Mouse (Mus musculus) lung, postnatal 36 days (tissue): ENCODE data around the gene Gm17349.
"Not testable (repeated sequence)": the region's sequence is repeated elsewhere in the genome, so short reads cannot be mapped to it uniquely, and the experiment has no call there.

ENCODE experiments used
- DNase-seq: peaks from one replicate; pipeline ENCODE4 v3.0.0; 2022; ENCODE audit warnings: mixed read lengths

The Gm17349 gene

DNA sequence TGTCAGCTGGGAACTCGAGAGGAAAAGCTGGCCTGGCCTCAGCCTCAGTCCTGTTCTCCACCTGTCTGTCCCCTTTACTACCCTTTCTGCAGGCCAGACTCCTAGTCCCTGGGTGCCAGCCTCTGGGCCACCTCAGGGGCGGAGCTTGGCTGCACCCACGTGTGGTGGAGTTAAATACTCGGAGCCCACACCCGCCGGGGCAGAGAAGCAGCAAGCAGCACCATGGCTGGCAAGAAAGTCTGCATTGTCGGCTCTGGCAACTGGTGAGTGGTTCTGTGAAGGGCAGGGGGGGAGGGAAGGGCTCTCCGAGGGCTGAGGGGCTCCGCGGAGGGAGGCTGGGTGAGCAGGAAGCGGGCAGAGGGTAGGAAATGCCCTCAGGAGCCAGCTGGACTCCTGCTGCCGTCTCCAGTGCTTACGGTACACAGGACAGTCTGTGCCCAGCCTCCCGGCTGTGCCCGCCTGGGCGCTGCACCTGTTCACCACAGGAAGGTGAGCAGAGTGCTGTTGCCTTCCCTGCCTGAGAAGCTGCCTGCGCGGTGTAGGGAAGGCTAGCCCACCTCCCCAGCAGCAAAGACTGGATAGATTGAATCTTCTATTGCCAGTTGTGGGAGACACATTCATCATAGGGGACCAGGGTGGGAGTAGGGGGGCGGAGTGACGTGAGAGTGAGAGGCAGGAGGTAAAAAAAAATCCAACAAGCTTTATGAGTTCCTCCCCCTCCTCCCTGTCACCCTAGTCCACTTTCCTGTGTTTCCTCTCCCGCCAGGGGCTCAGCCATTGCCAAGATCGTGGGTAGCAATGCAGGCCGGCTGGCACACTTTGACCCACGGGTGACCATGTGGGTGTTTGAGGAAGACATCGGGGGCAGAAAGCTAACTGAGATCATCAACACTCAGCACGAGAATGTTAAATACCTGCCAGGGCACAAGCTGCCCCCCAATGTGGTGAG lies 12.4 kb upstream of the Gm17349 start, which contains the start of gene Gpd1:
Gene Gpd1, plus strand, starts transcription at position 130 of the 949 bp plus-strand sequence.
- peak; percentile 69 for DNase-seq

DNA sequence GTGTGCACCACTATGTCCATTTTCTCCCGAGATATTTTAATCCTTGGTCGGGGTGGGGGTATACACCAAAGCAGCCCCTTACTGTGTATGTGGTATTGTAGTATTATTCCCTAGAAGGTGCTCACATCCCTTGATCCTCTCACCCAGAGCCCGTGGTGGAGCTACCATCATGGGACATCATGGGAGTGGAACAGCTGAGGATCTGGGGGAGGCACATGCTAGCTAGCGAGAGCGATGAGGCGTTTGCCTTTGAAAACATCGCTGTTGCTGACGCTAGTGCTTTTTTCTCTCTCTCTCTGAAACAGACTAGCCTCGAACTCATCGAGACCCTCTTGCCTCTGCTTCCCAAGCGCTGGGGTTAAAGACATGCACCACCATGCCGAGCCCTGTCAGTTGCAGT lies 11.5 kb upstream of the Gm17349 start:
- DNase-seq = no peak

DNA sequence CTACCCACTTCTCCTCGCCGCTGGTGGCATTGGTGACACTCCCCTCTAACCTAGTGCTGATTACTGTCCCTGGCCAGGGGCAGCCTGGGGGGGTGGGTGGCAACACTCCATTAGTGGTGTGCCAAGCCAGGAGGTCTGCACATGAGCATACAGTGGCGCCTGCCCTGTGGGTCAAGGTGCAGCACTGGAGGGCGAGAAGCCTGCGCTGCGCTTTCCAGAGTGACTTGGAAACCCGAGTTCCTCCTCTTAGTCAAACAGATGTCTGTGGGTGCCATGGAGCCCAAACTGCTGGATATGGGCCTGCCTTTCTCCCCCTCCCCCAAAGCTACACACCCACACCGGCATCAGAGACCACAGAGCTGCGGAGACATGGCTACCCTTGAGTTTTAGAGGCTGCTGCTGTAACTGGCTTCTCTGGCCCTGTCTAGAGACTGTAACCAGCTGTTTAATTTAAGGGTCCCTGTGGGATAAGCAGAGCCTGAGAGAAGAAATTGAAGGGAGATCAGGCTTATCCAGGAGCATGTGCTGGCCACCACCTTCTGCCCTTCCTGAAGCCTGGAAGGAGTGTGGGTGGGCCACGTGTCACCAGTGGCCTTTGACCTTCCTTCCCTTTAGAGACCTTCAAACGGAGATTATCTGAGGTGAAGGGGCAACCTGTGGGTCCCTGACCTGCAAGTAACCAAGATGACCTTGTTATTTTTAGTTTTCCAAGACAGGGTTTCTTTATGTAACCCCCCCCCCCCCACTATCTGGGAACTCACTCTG lies 10.9 kb upstream of the Gm17349 start:
- no peak for DNase-seq

DNA sequence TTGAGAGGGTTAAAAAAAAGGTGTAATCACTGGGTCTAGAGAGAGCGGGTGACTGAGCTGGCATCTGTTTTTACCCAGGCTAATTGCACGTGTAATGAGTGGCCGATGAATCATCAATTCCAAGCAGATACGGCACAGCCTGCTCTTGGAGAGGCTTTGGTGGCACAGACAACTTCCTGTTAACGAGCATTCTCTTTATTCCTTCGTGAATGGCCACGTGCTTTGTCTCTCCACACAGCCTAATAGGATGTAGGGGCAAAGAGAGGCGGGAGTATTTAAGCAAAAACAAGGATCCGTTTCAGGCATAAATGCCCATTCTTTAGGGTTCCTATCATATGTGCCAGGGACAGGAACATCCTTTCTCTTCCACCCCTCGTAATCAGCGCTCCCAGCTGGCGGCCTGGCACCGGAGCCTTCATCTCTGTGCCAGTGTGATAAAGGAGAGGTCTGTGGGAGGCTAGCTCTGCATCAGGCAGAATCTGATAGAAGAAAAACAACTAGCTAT lies 10.1 kb upstream of the Gm17349 start:
- no peak for DNase-seq

DNA sequence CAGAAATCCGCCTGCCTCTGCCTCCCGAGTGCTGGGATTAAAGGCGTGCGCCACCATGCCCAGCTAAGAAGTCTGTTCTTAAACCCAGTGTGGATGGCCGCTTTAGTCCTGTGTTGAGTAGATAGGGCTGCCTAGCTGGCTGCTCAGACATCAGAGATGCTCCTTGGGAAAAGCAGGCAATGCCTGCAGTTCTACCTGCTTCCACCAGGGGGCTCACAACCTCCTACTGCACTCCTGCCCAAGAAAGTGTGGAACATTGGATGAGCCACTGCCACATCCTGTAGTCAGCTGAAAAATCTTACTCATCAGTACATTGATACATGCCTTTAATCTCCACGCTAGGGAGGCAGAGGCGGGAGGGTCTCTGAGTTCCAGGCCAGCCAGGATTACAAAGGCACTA lies 9.6 kb upstream of the Gm17349 start:
- peak; percentile 88 for DNase-seq

DNA sequence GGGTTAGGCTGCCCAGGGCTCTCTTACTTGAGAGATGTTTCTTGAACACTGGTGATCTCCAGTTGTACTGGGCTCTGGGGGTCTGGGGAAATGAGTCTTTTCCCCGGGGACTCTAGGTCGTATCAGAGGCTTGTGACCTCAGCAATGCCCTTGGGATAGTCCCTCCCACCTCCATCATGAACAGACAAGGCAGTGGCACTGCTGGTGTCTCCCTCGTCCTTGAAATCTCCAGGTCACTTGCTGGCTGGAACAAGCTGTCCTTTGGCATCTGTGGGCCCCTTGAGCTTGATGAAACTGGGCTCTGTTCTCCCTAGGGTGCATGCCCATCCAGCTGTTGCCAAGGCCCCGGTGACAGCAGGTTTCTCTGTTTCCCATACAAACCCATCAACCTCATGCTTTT lies 8.9 kb upstream of the Gm17349 start:
- no peak for DNase-seq

DNA sequence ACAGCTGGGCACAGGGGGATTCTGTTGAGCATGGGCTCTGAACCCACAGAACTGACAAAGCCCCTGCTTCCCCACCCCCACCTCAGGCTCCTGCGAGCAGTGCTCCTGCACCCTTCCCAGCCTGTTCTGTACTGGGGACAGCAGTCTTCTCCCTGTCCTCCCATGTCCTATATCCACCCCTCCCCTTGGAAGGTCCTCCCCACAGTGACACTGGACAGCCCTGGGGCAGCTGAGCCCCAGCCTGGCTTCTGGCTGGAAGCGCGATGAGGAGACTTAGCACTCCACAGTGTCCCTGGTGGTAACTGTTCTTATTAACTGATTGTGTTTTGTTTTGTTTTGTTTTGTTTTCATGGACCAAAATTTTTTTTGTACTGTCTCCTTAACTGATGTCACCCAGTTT lies 8.3 kb upstream of the Gm17349 start:
- no peak for DNase-seq

DNA sequence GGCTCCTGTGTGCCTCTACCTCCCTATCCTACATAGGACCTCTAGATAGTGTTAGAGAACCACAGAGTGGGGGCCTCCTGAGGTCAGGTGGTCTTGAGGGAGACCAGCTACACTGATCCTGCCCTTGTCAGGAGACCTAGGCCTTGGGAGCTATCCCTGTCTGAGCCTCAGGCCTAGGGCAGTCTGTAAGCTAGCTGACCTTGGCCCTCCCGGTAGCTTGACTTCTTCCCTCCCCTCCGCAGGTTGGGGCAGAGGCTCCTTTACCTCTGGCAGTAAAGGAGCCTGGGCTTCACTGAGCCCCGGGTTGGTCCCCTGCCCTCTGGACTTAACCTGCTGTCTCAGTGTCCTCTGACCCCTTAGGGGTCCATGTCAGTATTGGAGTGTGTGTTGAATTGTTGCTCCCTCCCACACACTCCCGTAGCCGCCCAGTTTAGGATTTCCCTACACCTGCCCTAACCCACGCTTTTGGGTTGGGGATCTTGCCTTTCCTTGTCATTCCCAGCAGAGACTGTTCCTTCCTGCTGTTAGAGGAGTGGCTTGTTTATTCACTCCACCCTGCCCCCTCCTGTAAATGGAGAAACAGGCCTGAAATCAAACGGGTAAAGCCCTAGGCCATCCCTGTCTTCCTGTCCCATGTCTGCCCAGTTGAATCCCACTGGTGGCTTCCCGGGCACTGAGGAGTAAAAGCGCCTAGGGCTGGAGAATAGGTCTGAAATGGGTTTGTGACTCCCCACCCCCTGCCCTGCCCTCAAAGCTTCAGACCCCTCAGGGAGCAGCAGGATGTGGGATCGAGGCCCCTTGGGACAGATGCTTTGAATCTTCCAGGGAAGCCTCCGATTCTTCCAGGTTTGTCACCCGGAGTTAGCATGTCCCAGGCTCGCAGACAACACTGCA lies 7.6 kb upstream of the Gm17349 start:
- no peak for DNase-seq

DNA sequence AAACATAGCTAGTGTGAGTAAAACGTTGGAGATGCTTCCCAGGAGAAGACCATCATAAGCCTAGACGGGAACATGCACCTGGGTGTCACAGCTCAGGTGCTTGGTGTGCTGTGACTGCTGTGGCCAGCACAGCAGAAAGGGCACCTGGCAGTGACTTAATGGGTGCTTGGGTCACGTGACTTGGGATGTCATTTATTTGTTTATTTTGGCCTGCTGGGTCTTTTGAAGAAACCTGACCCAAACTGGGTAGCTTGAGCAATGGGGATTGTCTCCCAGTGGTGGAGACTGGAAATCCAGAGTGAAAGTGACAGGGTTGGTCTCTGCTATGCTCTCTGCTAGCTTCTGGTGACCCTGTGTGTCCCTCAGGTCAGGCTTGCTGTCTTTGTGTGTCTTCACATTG lies 6.2 kb upstream of the Gm17349 start:
- no peak for DNase-seq

DNA sequence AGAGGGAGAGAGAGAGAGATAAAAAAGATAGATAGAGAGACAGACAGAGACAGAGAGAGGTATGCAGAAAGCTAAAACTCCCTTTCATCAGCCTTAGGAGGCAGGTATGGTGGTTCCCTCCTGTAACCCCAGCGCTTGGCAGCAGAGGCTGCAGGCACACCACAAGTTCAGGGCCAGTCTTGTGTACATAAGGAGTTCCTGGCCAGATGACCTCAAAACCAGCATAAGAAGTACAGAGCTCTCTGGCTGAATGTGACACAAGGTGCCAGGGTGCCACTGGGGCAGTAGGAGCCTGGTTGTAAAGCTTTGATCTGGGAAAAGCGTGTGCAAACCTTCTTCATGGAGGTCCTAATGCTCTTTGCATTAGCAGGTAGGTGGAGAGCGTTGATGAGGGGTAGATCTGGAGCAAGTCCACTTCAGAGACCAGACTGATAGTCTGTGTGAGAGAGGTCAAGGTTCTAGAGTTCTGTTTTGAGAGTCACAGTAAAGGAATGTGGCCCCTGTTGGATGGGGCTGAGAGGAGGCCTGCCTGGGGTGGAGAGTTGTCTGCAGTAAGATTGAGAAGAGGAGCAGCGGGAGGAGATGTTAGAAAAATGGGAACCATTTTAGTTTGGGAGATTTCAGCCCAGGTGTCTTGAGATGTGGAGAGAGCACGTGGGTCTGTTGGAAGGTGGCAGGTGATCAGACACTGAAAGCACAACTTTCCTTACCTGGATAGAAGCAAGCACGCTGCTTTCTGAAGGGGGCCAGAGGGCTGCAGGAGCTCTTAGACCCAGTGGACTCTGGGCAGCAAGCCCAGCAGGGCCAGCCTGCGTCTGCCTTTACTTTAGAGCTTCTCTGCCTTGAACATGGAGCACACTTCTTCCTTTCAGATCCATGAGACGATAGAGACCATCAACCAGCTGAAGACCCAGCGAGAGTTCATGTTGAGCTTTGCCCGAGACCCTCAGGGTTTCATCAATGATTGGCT lies 5.2 kb upstream of the Gm17349 start:
- DNase-seq = no peak

DNA sequence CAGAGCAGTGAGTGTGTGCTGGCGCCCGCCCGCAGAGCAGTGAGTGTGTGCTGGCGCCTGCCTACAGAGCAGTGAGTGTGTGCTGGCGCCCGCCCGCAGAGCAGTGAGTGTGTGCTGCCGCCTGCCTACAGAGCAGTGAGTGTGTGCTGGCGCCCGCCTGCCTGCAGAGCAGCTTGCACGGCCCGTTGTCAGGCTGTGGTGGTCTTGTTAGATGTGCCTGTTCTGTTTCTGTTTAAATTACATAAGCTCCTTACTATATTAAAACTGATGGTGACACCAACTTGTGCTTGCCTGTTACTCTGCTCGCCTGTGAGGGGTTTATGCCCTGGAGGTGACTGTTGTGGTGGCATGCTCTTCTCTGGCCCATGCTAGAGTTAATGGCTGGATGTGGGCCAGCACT lies 2.9 kb upstream of the Gm17349 start:
- DNase-seq = no peak

DNA sequence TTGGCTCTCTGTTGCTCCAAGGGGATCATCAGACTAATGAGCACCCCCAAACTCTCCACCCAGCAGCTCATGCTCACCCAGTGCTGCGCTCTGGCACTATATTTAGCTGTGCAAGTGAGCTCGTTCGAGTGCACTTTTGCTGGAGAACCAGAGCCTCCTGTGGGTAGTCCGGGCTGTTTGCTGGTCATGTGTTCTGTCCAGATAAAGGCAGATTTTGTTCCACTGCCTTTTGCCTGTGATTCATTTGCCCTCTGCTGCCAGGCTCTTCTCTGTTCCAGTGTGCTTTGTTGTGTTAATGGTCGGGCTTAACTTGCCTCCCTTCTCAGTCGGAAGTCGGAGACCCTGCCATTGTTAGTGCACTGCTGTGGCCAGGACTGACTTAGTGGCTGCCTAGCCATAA lies 409 bp downstream of the Gm17349 start:
- DNase-seq = no peak

DNA sequence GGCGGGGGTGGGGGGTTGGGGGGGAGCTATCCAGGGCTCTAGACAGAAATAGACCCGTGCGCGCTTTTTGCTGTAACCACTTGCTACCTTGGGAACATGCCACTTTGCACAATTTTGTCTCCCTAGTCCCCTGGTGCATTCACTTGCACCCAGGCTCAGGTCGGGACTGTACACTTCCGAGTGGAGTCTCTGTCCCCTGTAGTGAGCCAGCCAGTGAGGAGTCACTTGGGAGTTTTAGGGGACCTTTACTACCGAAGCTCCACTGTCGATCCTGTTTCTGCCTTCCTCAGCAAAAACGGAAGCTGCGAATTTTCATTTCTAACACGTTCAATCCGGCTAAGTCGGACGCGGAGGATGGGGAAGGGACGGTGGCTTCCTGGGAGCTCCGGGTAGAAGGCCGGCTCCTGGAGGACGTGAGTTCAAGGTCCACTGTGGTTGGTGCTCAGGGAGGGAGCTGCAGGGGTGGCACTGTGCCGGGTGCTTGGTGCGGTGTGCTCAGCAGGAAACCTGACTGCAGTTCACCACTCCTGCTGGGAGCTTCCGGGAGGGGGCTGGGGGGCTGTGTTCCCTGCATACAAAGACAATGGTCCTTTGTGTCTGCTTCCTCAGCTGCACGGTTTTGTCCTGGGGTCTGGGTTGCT lies 1.1 kb downstream of the Gm17349 start:
- DNase-seq = no peak

DNA sequence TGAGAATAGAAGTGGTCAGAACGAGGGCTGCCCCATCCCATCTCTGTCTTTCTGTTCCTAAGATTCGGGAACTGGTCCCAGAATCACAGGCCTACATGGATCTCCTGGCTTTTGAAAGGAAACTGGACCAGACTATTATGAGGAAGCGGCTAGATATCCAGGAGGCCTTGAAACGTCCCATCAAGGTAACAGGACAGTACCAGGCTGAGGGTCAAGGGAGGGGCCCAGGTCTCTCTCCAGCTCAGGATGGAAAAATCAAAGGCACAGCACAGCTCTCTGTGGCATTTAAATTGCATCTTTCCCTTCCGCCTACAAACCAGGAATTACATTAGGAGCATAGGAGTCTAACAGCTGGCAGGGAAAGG lies 1.6 kb downstream of the Gm17349 start:
- no peak for DNase-seq

DNA sequence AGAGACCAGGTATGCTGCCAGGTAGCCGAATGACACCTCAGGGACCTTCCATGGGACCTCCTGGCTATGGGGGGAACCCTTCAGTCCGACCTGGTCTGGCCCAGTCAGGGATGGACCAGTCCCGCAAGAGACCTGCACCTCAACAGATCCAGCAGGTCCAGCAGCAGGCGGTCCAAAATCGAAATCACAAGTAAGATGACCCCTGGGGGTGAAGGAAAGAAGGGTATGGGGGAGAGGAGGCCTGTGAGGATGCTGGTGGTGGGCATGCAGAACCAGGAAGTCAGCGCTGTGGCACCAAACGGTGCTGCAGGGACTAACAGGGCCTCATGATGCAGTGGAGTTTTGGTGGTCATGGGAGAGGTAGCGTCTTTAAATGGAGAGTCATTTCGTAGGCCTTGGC lies 2.2 kb downstream of the Gm17349 start:
- DNase-seq = no peak

DNA sequence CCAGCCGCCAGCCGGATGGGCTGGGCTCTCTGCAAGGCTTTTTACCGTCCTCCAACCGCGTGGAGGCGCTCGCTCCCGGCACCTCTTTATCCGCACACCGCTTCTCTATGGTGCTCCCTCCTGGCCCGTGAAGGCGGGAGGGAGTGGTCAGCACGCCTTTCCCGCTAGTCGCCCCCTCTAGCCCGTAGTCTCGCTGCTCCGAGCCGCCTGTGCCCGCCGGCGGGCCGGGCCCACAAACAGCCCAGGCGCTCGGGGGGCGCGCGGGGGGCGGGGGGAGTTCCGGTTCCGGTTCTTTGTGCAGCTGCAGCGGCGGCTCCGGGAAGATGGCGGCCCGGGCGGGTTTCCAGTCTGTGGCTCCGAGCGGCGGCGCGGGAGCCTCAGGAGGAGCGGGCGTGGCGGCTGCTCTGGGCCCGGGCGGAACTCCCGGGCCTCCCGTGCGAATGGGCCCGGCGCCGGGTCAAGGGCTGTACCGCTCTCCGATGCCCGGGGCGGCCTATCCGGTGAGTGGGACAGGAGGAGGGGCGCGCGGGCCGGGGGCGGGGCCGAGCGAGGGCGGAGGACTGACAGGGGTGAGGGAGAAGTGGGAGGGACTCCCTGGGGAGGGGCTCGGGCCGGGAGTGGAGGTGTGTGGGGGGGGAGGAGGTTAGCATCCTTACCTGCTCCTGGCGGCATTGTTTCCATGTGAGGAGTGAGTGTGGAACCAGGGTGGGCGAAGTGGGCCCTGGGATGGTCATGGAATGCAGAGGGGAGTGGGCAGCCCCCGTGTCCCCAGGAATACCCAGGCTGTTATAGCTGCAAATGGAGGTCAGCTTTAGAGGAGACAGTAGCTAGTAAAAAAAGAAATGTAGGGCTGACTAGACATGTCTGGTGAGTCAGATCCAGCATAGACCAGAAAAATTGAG lies 3.0 kb downstream of the Gm17349 start, which contains the start of gene Smarcd1:
Gene Smarcd1, plus strand, starts transcription at position 131 of the 902 bp plus-strand sequence.
- DNase-seq = peak; percentile 95

DNA sequence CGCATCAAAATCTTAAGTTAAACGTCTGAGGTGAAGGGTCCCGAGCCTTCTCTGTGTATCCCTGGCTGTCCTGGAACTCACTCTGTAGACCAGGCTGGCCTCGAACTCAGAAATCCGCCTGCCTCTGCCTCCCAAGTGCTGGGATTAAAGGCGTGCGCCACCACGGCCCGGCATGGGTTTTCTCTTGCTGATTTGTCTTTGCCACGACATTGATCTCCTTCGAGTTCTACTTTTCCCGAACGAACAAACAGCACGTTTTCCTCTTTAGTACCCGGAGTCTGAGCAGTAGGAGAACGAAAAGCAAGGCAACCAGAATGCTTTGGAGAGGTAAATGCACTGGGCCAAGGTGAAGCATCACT lies 3.7 kb downstream of the Gm17349 start:
- not testable (repeated sequence) for DNase-seq

DNA sequence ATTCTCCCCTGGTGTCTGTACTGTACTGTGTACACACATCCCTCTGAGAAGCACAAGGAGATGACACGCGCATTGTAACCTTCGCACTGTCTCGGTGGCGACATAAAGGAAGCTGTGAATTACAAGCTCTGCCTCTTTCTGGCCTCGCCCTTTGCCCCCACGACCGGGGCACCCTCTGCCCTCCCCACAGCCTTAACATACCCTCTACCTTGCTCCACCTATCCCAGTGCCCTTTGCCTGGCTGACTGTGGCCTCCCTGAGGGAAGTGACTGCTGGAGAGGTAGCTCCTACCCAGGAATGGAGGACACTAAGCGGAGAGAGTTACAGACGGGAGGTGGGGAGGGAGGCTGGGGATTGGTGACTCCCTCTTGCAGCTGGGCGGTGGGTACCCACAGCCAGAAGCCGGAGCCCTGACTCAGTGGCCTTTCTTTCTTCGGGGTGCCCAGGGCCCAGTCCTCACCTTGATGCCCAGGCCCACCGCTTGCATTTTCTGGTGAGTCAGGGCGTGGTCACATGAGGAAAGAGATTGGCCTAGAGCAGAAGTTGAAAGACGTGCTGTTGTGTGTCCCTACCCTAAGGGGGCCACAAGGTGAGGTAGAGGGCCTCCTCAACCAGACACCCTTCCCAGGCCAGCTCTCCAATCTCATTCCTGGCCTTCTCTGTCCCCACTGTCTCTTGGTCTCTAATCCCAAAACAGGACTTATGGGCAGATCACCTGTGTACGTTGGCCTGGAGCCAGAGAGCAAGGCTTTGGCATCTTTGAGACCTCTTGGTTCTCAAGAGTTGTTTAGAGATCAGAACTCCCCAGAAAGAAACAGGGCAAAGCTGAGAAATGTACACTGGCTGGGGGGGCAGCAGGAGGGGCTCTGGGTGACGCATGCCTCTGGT lies 4.8 kb downstream of the Gm17349 start:
- no peak for DNase-seq

DNA sequence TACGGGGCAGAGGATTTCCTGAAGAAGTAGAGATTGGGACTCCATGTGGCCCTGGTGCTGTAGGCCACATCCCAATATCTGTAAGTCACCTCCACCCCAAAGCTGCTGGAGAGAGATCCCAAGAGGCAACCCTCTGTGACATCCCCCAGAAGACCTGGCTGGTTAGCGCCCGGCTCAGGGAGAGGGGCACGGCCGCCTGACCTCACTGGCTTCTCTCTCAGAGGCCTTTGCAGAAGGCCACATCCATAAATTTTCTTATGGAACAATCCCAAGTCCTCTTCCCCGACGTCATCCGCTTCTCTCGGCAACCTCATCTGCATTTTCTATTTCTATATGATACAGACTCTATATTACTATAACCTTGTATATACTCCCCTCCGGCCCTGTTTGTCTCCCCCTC lies 5.6 kb downstream of the Gm17349 start:
- DNase-seq = no peak
